Mouse (Mus musculus): ENCODE data around the gene Krtap5-1. TPM values are rescaled to one million over a fixed set of nuclear protein-coding genes. Genes with fewer than 3 reads are reported as not detected.
"Not testable (repeated sequence)": the region's sequence is repeated elsewhere in the genome, so short reads cannot be mapped to it uniquely, and the experiment has no call there.

Gene Krtap5-1
- polyA plus RNA-seq, 1 experiment from 2014 or later, result 0.56 TPM

DNA sequence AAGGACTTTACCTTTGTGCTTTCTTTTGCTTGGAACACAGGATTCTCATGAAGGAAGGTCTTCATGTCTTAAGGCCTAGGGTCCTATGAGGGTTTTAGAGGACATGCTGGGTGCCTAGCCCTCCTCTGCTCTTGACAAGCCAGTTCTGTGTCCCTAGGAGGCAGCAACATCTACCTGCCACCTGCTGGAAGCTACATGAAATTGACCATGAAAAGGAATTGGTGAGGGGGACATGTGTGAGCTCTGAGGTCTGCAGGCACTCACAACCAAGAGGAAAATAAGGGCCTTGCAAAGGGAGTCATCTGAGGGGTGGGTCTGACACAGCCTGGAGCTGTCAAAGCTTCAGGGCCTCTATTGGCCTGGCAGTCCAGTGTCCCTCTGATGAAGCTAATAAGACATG is 1.5 kb downstream of the Krtap5-1 start:
- H3K9me3 ChIP-seq (replicated peaks), result no peaks in the 10 kb centered on the region
- no peaks in the 10 kb centered on the region for H3K4me1 ChIP-seq
- H3K27me3 ChIP-seq, result no peaks in the 10 kb centered on the region
- no peak overlapping the region for H3K27ac ChIP-seq (replicated peaks)
- no peak for ATAC-seq (ENCODE audit: insufficient number of reproducible peaks, low FRiP score, low TSS enrichment, low read depth)
- H3K4me2 ChIP-seq (replicated peaks), result no peak overlapping the region
- no peak overlapping the region for H3K9ac ChIP-seq
- no peak overlapping the region for H3K4me3 ChIP-seq (replicated peaks)
- H3K36me3 ChIP-seq, result no peaks in the 10 kb centered on the region

DNA sequence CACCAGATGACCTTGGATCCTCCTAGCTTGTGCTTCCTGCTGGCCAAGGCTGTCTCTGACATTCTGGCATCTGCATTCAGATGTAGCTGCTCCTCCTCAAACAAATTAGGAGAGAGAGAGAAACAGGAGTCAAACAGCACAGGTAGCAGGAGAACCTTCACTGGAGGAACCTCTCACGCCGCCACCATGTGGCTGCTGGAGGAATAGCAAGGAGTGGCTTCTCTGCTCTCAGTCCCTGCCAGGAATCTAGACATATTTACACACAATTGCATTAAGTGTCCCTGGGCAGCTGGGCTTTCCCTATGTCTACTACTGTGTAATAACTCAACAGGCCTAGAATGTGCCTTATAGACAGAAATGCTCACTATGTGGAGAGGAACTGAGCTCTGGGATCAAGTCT is 3.1 kb downstream of the Krtap5-1 start:
- not testable (repeated sequence) for H3K9ac ChIP-seq; H3K4me1 ChIP-seq; H3K9me3 ChIP-seq (replicated peaks); H3K4me3 ChIP-seq (replicated peaks); ATAC-seq (ENCODE audit: insufficient number of reproducible peaks, low FRiP score, low TSS enrichment, low read depth); H3K4me2 ChIP-seq (replicated peaks); H3K27me3 ChIP-seq; H3K36me3 ChIP-seq; H3K27ac ChIP-seq (replicated peaks)
- 0% methylated on average over 2 of the region's 2 CpGs for WGBS

DNA sequence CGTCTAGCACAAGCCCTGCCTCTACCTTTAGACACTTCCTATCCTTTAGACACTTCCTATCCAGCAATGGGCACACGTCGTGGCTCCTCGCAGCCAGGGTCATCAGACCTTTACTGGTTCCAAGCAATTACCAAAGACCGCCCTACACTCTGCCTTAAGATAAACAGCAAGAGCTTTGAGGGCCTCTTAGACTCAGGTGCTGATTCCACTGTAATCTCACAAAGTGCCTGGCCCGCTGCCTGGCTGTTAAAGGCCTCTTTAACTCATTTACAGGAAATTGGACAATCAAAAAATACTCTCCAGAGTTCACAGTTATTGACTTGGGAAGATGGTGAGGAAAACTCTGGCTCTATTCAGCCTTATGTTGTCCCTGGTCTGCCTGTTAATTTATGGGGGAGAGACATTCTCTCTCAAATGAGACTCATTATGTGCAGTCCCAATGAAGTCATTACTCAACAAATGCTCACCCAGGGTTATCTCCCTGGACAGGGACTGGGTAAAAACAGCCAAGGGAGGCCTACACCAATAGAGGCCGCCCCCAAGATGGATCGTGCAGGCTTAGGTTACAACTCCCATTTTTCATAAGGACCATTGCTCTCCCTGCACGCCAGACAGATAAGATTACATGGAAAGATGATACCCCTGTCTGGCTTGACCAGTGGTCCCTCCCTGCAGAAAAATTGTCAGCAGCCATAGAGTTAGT is 10.9 kb downstream of the Krtap5-1 start:
- WGBS, result 70% methylated on average over 9 of the region's 9 CpGs

DNA sequence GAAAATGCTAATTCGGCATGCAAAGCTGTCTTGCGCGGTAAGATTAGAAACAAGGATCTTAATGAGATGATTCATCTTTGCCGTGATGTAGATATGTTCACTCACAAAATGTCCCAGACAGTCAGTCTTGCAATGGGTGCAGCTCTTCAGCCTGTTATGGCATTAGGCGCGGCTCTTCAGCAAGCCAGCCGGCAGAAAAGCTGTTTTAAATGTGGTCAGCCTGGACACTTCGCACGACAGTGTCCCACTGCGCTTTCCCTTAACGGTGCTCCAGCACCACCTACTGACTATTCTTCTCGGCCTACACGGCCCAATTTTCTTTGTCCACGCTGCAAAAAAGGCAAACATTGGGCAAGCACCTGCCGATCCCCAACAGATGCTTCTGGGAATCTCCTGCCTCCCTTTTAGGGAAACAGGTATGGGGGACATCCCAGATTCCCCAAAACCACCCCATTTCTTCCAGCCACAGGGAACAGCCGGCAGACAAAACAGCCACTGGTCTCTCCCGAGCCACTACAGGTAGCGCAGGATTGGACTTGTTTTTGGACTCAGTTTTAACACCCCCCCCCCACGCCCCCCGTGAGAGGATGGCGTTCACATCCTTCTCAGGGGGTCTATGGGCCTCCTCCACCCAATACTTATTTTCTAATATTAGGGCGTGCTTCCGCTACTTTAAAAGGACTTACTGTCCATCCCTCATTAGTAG is 11.6 kb downstream of the Krtap5-1 start:
- Histone ChIP-seq H3K9me3 (replicated peaks) (no peaks in the 10 kb centered on the region), H3K27me3 (peaks cover 8% of the 10 kb centered on the region), H3K9ac (no peak overlapping the region), H3K4me2 (replicated peaks) (peak overlapping the region; percentile 60), H3K4me3 (replicated peaks) (peak overlapping the region; percentile 52), H3K36me3 (no peaks in the 10 kb centered on the region), H3K4me1 (peaks cover 7% of the 10 kb centered on the region; the same call in 1 of the 2 replicates), H3K27ac (replicated peaks) (no peak overlapping the region)
- 0 out of 2 replicates have a peak, but pooled peaks have one; percentile 61 for ATAC-seq (ENCODE audit: insufficient number of reproducible peaks, low FRiP score, low TSS enrichment, low read depth)
- WGBS, result 20% methylated on average over 23 of the region's 23 CpGs

More for the DNA sequence above, 10.9 kb downstream of the Krtap5-1 start:
- not testable (repeated sequence) for H3K36me3 ChIP-seq; H3K27me3 ChIP-seq; H3K4me2 ChIP-seq (replicated peaks); H3K4me3 ChIP-seq (replicated peaks); H3K4me1 ChIP-seq; H3K27ac ChIP-seq (replicated peaks); H3K9me3 ChIP-seq (replicated peaks); ATAC-seq (ENCODE audit: insufficient number of reproducible peaks, low FRiP score, low TSS enrichment, low read depth); H3K9ac ChIP-seq

DNA sequence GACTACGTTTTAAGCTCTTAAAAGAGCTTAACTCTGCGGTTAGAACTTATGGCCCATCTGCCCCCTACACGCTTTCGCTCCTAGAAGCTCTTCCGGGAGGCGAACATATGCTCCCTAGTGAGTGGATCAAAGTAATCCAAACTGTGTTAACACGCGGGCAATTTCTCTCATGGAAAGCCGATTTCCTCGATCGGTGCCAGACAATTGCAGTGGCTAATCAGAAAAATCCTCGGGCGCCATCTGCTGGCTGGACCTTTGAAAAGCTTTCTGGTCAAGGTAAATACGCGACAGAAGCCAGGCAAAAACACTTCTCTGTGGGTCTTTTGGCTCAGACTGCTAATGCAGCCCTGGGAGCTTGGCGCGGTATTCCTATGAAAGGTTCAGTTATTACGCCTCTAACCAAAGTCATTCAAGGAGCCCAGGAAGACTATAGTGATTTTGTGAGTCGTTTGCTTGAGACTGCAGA is 12.3 kb downstream of the Krtap5-1 start:
- peak overlapping the region; percentile 69 for H3K9ac ChIP-seq
- peaks cover 8% of the 10 kb centered on the region for H3K27me3 ChIP-seq
- H3K9me3 ChIP-seq (replicated peaks), result no peaks in the 10 kb centered on the region
- H3K27ac ChIP-seq (replicated peaks), result peak overlapping the region; percentile 90
- no peaks in the 10 kb centered on the region for H3K36me3 ChIP-seq
- peaks cover 7% of the 10 kb centered on the region; the same call in 1 of the 2 replicates for H3K4me1 ChIP-seq
- H3K4me2 ChIP-seq (replicated peaks), result peak overlapping the region; percentile 60
- peak; percentile 76; the same call in 1 of the 2 replicates for ATAC-seq (ENCODE audit: insufficient number of reproducible peaks, low FRiP score, low TSS enrichment, low read depth)
- under 1% methylated on average over 19 of the region's 19 CpGs for WGBS
- peak overlapping the region; percentile 52 for H3K4me3 ChIP-seq (replicated peaks)

DNA sequence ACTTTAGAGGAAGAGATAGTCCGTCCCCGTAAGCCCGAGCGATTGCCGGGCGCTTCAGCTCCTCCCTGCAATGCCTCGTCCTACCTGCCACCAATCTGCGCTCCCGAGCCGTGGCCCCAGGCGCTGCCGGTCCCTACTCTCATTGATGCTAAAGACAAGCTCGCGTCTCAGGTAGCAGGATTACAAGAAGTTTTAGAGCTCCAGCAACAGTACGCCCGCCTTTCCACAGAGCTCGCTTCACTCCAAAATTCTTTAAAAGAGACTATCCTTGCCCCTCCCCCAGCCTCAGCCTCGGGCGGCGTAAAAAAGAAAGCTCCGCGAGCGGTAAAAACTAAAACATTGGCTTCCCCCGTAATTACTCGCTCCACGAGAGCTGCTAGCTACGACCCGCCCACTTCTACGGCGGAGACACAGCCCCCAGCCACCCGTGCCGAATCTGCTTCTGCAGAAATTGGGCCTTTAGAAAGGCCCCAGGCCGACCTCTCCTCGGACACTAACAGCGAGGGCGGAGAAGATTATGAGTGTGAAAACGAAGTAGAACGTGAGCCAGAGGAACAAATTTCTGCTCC is 12.8 kb downstream of the Krtap5-1 start:
- H3K4me3 ChIP-seq (replicated peaks), result peak overlapping the region; percentile 52
- peak overlapping the region; percentile 69 for H3K9ac ChIP-seq
- peak overlapping the region; percentile 60 for H3K4me2 ChIP-seq (replicated peaks)
- H3K27me3 ChIP-seq, result peaks cover 8% of the 10 kb centered on the region
- peak; percentile 86 for ATAC-seq (ENCODE audit: insufficient number of reproducible peaks, low FRiP score, low TSS enrichment, low read depth)
- 0% methylated on average over 38 of the region's 38 CpGs for WGBS
- no peaks in the 10 kb centered on the region for H3K36me3 ChIP-seq
- no peaks in the 10 kb centered on the region for H3K9me3 ChIP-seq (replicated peaks)
- peaks cover 7% of the 10 kb centered on the region; the same call in 1 of the 2 replicates for H3K4me1 ChIP-seq
- peak overlapping the region; percentile 90 for H3K27ac ChIP-seq (replicated peaks)

DNA sequence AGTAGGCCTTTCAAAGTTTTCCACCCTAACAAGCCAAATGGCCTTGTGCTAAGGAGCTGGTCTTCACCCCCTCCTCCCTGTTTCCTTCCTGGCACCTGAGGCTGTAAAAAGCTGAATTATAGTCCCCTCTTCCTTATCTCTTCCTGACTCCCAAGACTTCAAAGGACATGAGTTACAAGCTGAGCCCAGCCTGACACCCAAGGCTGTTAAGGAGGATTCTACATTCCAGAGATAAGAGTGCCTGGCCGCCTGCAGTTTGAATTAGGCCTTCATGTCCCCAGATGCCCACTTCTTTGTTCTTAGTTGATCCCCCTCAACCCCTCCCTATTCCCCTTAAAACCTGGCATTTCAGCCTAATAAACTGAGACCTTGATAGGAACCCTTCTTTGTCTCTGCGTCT is 14.1 kb downstream of the Krtap5-1 start:
- not testable (repeated sequence) for H3K4me1 ChIP-seq; H3K36me3 ChIP-seq; H3K4me2 ChIP-seq (replicated peaks); H3K27ac ChIP-seq (replicated peaks); H3K9me3 ChIP-seq (replicated peaks); H3K9ac ChIP-seq; H3K27me3 ChIP-seq; H3K4me3 ChIP-seq (replicated peaks); ATAC-seq (ENCODE audit: insufficient number of reproducible peaks, low FRiP score, low TSS enrichment, low read depth)
- 33% methylated on average over 2 of the region's 2 CpGs for WGBS

DNA sequence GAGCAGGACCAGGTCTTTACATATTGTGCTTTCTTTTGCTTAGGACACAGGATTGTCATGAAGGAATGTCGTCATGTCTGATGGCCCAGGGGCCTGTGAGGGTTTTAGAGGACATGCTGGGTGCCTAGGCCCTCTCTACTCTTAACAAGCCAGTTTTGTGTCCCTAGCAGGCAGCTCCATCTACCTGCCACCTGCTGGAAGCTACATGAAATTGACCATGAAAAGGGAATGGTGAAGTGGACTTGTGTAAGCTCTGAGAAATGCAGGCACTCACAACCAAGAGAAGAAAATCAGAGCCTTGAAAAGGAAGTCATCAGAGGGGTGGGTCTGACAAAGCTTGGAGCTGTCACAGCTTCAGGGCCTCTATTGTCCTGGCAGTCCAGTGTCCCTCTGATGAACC is 17.6 kb downstream of the Krtap5-1 start:
- not testable (repeated sequence) for H3K4me1 ChIP-seq; H3K9ac ChIP-seq; H3K4me3 ChIP-seq (replicated peaks); H3K27ac ChIP-seq (replicated peaks); H3K27me3 ChIP-seq; H3K9me3 ChIP-seq (replicated peaks); H3K36me3 ChIP-seq; H3K4me2 ChIP-seq (replicated peaks); ATAC-seq (ENCODE audit: insufficient number of reproducible peaks, low FRiP score, low TSS enrichment, low read depth)
- WGBS, result 54% methylated on average over 1 of the region's 1 CpGs

DNA sequence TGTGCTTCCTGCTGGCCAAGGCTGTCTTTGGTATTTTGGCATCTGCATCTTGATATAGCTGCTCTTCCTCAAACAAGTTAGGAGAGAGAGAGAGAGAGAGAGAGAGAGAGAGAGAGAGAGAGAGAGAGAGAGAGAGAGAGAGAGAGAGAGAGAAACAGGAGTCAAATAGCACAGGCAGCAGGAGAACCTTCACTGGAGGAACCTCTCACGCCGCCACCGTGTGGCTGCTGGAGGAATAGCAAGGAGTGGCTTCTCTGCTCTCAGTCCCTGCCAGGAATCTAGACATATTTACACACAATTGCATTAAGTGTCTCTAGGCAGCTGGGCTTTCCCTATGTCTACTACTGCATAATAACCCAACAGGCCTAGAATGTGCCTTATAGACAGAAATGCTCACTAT is 18.7 kb downstream of the Krtap5-1 start:
- not testable (repeated sequence) for H3K4me1 ChIP-seq; ATAC-seq (ENCODE audit: insufficient number of reproducible peaks, low FRiP score, low TSS enrichment, low read depth); H3K4me2 ChIP-seq (replicated peaks); H3K27me3 ChIP-seq; H3K9ac ChIP-seq; H3K27ac ChIP-seq (replicated peaks); H3K36me3 ChIP-seq; H3K4me3 ChIP-seq (replicated peaks); H3K9me3 ChIP-seq (replicated peaks)
- WGBS, result 0% methylated on average over 3 of the region's 3 CpGs

DNA sequence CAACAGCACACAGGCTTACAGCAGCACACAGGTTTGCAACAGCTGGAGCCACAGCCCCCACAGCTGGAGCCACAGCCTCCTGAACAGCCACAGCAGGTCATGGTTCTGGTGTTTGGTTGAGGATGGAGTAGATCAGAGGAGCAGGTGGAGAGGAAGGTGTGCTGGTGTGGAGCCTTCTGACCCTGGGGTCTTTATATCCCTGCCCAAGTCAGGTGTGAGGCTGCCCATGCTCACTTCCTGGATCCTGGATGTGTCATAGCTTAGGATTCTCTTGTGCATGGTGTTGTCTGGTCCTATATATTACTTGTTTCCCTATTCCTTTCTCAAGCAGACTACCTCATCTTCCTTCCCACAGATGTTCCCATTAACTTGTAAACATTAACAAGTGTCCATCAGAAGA is 22.7 kb downstream of the Krtap5-1 start, which contains the start of gene Gm4559:
Gene Gm4559 (minus strand): TSS at position 101 of the 400 bp plus-strand sequence.
- not testable (repeated sequence) for ATAC-seq (ENCODE audit: insufficient number of reproducible peaks, low FRiP score, low TSS enrichment, low read depth); H3K27me3 ChIP-seq; H3K9ac ChIP-seq; H3K36me3 ChIP-seq; H3K27ac ChIP-seq (replicated peaks); H3K4me3 ChIP-seq (replicated peaks); H3K4me1 ChIP-seq; H3K4me2 ChIP-seq (replicated peaks); H3K9me3 ChIP-seq (replicated peaks)

DNA sequence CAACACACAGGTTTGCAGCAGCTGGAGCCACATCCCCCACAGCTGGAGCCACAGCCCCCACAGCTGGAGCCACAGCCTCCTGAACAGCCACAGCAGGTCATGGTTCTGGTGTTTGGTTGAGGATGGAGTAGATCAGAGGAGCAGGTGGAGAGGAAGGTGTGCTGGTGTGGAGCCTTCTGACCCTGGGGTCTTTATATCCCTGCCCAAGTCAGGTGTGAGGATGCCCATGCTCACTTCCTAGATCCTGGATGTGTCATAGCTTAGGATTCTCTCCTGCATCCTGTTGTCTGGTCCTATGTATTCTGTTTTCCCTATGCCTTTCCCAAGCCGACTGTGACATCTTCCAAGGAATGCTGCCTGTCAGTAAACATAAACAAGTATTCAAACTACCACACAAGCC is 38.7 kb downstream of the Krtap5-1 start, which contains the start of gene Gm2431:
Gene Gm2431 (minus strand): TSS at position 101 of the 400 bp plus-strand sequence.
- not testable (repeated sequence) for ATAC-seq (ENCODE audit: insufficient number of reproducible peaks, low FRiP score, low TSS enrichment, low read depth); H3K9ac ChIP-seq; H3K27ac ChIP-seq (replicated peaks); H3K4me1 ChIP-seq; H3K4me3 ChIP-seq (replicated peaks); H3K9me3 ChIP-seq (replicated peaks); H3K36me3 ChIP-seq; H3K4me2 ChIP-seq (replicated peaks); H3K27me3 ChIP-seq
- WGBS, result 36% methylated on average over 1 of the region's 1 CpGs

Data from embryonic facial prominence, embryonic 15.5 days (tissue).